Mouse (Mus musculus) T-cell, adult 2 months (primary cell): ENCODE measurements at regions not wholly inside any gene's neighbourhood (a gene's known extent, or its start where the extent isn't known, plus 50 kb on each side); places are given as distances from the start of the nearest gene placed in this dataset.

Experiments used
- DNase-seq: peaks from one replicate; pipeline ENCODE4 v3.0.0; 2022; ENCODE audit warnings: low spot score

- DNase-seq: no peak
These were observed 88.7 kb upstream of the Hdac4 start for GRCm38 (mm10) chr1:92284155-92284554.

GRCm38 (mm10) chr1:92277199-92277747 is 81.8 kb upstream of the Hdac4 start:
- no peak for DNase-seq

- DNase-seq: no peak
These were observed 79.9 kb upstream of the Hdac4 start for GRCm38 (mm10) chr1:92275388-92275787.

- no peak for DNase-seq
These were observed 78.3 kb upstream of the Hdac4 start for GRCm38 (mm10) chr1:92273760-92274159.

- DNase-seq: no peak
These were observed 76.3 kb upstream of the Hdac4 start for GRCm38 (mm10) chr1:92271676-92272291.

- DNase-seq: no peak
These were observed 75.1 kb upstream of the Hdac4 start for GRCm38 (mm10) chr1:92270486-92271058.

- DNase-seq: no peak
These were observed 74.0 kb upstream of the Hdac4 start for GRCm38 (mm10) chr1:92269464-92269863.

- DNase-seq: no peak
These were observed 69.4 kb upstream of the Hdac4 start for GRCm38 (mm10) chr1:92264941-92265340.

- DNase-seq: no peak
These were observed 64.4 kb upstream of the Hdac4 start for GRCm38 (mm10) chr1:92259715-92260392.

GRCm38 (mm10) chr1:92258026-92258425 is 62.5 kb upstream of the Hdac4 start:
- DNase-seq: no peak

GRCm38 (mm10) chr1:92253086-92253485 is 57.6 kb upstream of the Hdac4 start:
- no peak for DNase-seq

GRCm38 (mm10) chr1:92250594-92251463 is 55.3 kb upstream of the Hdac4 start:
- DNase-seq: no peak
